Comparison of ENCODE assay signal across 8 mouse cellular contexts in genomic region chr2:69587896-69588295, GRCm38 (mm10). TPM values are rescaled to one million over a fixed set of nuclear protein-coding genes. Genes with fewer than 3 reads are reported as not detected.
A peak's percentile ranks its signal among the peaks of the same experiment; 100 is the strongest.
DNase-seq lines count a peak whose midpoint lies in the region; ATAC-seq and TF ChIP-seq lines count a peak whose summit lies in the region.

No protein-coding gene starts in this region.

- H3K27me3 ChIP-seq in forebrain, embryonic 12.5 days = peaks cover 70% of the 10 kb centered on the region
- peaks cover 15% of the 10 kb centered on the region; the same call in 1 of the 2 replicates for H3K27me3 ChIP-seq in kidney, postnatal 0 days (ENCODE audit: insufficient read depth, low read length)
- H3K27me3 ChIP-seq in midbrain, embryonic 14.5 days (ENCODE audit: control insufficient read depth, insufficient read depth, low read length) = peaks cover 31% of the 10 kb centered on the region

- no peak overlapping the region; the same call in 1 of the 2 replicates for H3K9ac ChIP-seq in forebrain, embryonic 12.5 days
- no peak overlapping the region for H3K9ac ChIP-seq in kidney, postnatal 0 days (ENCODE audit: low read depth, low read length)
- peak overlapping the region; percentile 26; the same call in 1 of the 2 replicates for H3K9ac ChIP-seq in midbrain, embryonic 14.5 days (replicated peaks; ENCODE audit: low read length)

- H3K4me1 ChIP-seq in forebrain, embryonic 12.5 days = peaks cover 30% of the 10 kb centered on the region
- peaks cover 20% of the 10 kb centered on the region; the same call in 1 of the 2 replicates for H3K4me1 ChIP-seq in kidney, postnatal 0 days (replicated peaks; ENCODE audit: insufficient read depth, low read length)
- peaks cover 19% of the 10 kb centered on the region for H3K4me1 ChIP-seq in midbrain, embryonic 14.5 days (ENCODE audit: control insufficient read depth, insufficient read depth, low read length)

- 0% methylated on average over 23 of the region's 23 CpGs for WGBS in forebrain, embryonic 12.5 days
- 1% methylated on average over 12 of the region's 23 CpGs for WGBS in kidney, postnatal 0 days
- 0% methylated on average over 23 of the region's 23 CpGs for WGBS in midbrain, embryonic 14.5 days

- no peaks in the 10 kb centered on the region for H3K36me3 ChIP-seq in forebrain, embryonic 12.5 days (replicated peaks)
- no peaks in the 10 kb centered on the region for H3K36me3 ChIP-seq in kidney, postnatal 0 days (ENCODE audit: insufficient read depth, low read length)
- no peaks in the 10 kb centered on the region for H3K36me3 ChIP-seq in midbrain, embryonic 14.5 days (ENCODE audit: control insufficient read depth, insufficient read depth, low read length)

- DNase-seq in cerebellum, postnatal 14 days = peak; percentile 6 to 13
- DNase-seq in cerebellum, adult 18-20 months = no peak
- DNase-seq in kidney, postnatal 0 days (ENCODE audit: low spot score) = no peak
- peak; percentile 66 for DNase-seq in midbrain, embryonic 14.5 days
- DNase-seq in adrenal gland, postnatal 14 days = no peak
- no peak for DNase-seq in urinary bladder, postnatal 4 days (ENCODE audit: low spot score in 2 of 2)
- DNase-seq in adrenal gland, postnatal 25 days = no peak

- ATAC-seq in forebrain, embryonic 12.5 days (ENCODE audit: low FRiP score) = no peak
- peak; percentile 30; the same call in 1 of the 2 replicates for ATAC-seq in kidney, postnatal 0 days (replicated peaks; ENCODE audit: low FRiP score, low read depth)
- no peak for ATAC-seq in midbrain, embryonic 14.5 days (ENCODE audit: low FRiP score, low TSS enrichment)

- H3K4me2 ChIP-seq in forebrain, embryonic 12.5 days = peak overlapping the region; percentile 95
- H3K4me2 ChIP-seq in kidney, postnatal 0 days (ENCODE audit: low read length) = peak overlapping the region; percentile 52
- peak overlapping the region; percentile 58 for H3K4me2 ChIP-seq in midbrain, embryonic 14.5 days (ENCODE audit: low read length)

- H3K27ac ChIP-seq in forebrain, embryonic 12.5 days = no peak overlapping the region
- peak overlapping the region; percentile 65; the same call in 1 of the 2 replicates for H3K27ac ChIP-seq in kidney, postnatal 0 days
- no peak overlapping the region for H3K27ac ChIP-seq in midbrain, embryonic 14.5 days (replicated peaks; ENCODE audit: low read depth, low read length)

- H3K9me3 ChIP-seq in forebrain, embryonic 12.5 days = no peaks in the 10 kb centered on the region
- no peaks in the 10 kb centered on the region for H3K9me3 ChIP-seq in kidney, postnatal 0 days (replicated peaks; ENCODE audit: low read length)
- no peaks in the 10 kb centered on the region for H3K9me3 ChIP-seq in midbrain, embryonic 14.5 days (ENCODE audit: control insufficient read depth, low read length)

- H3K4me3 ChIP-seq in forebrain, embryonic 12.5 days (replicated peaks) = peak overlapping the region; percentile 33
- H3K4me3 ChIP-seq in kidney, postnatal 0 days (replicated peaks; ENCODE audit: low read depth, low read length) = peak overlapping the region; percentile 13; the same call in 1 of the 2 replicates
- H3K4me3 ChIP-seq in midbrain, embryonic 14.5 days (replicated peaks; ENCODE audit: low read depth, low read length) = peak overlapping the region; percentile 35

- no peak for TF ChIP-seq CTCF in kidney, postnatal 0 days (IDR thresholded peaks at IDR 0.05; ENCODE audit: low read depth)

RNA-seq across cellular contexts. Expression of gene Lrp2, which starts 2.0 kb away (rescaled TPM):
- 1.5 and 1.8 TPM in 2 replicates for polyA plus RNA-seq in forebrain, embryonic 12.5 days (2016; fragmentation: Nextera tagmentation; extraction: Ambion mirVana)
- 37.5 TPM in 2 replicates for polyA plus RNA-seq in kidney, postnatal 0 days (2015; fragmentation: Nextera tagmentation; extraction: Ambion mirVana)
- 1.9 and 2.9 TPM in 2 replicates for polyA plus RNA-seq in midbrain, embryonic 14.5 days (2014; fragmentation: Nextera tagmentation; extraction: Ambion mirVana)
- 0.78 and 0.83 TPM in 2 replicates for total RNA-seq in adrenal gland, postnatal 14 days (2021)
- total RNA-seq in adrenal gland, postnatal 25 days (2021) = 0.15 and 0.43 TPM in 2 replicates

RNA-seq across cellular contexts. Expression of gene Bbs5, which starts 59.1 kb away (rescaled TPM):
- 15.9 and 16.8 TPM in 2 replicates for polyA plus RNA-seq in forebrain, embryonic 12.5 days (2016; fragmentation: Nextera tagmentation; extraction: Ambion mirVana)
- polyA plus RNA-seq in kidney, postnatal 0 days (2015; fragmentation: Nextera tagmentation; extraction: Ambion mirVana) = 18.2 and 20.4 TPM in 2 replicates
- polyA plus RNA-seq in midbrain, embryonic 14.5 days (2014; fragmentation: Nextera tagmentation; extraction: Ambion mirVana) = 19.7 and 21.2 TPM in 2 replicates
- 5.1 and 9.4 TPM in 2 replicates for total RNA-seq in adrenal gland, postnatal 14 days (2021)
- total RNA-seq in adrenal gland, postnatal 25 days (2021) = 10.9 and 15.9 TPM in 2 replicates

Comparison
In these comparisons a context has a peak if more than half of its experiments do, and no peak if none do; other contexts are left out.
1. DNase-seq: peak in cerebellum, postnatal 14 days (2 of 2) and midbrain, embryonic 14.5 days (single experiment); none in cerebellum, adult 18-20 months (0 of 2), kidney, postnatal 0 days (single experiment), adrenal gland, postnatal 14 days (single experiment), urinary bladder, postnatal 4 days (0 of 2) and adrenal gland, postnatal 25 days (single experiment).
2. Peak in every context shown above with its lines, with median percentiles within 50 percentile points of each other: H3K4me2 ChIP-seq and H3K4me3 ChIP-seq.